Mouse (Mus musculus) kidney, postnatal 25 days (tissue): ENCODE measurements around the gene Lypd6b.

Experiments used
- DNase-seq, 2 experiments: peaks; one replicate each; pipeline ENCODE4 v3.0.0; 2021; ENCODE audit warnings: mixed read lengths in 2 of 2

Lypd6b gene

GRCm38 (mm10) chr2:49771172-49771571, 16.3 kb upstream of the Lypd6b start:
- DNase-seq: no peak

- DNase-seq: no peak
These were observed 14.1 kb upstream of the Lypd6b start for GRCm38 (mm10) chr2:49773194-49773931.

GRCm38 (mm10) chr2:49774180-49774579, 13.3 kb upstream of the Lypd6b start:
- no peak for DNase-seq

GRCm38 (mm10) chr2:49775187-49775586, 12.3 kb upstream of the Lypd6b start:
- DNase-seq: no peak

GRCm38 (mm10) chr2:49775735-49776134, 11.8 kb upstream of the Lypd6b start:
- peak in 1 of 2 experiments; percentile 19 for DNase-seq

- DNase-seq: no peak
These were observed 11.1 kb upstream of the Lypd6b start for GRCm38 (mm10) chr2:49776407-49776806.

GRCm38 (mm10) chr2:49788051-49788418, 547 bp downstream of the Lypd6b start:
- no peak for DNase-seq

GRCm38 (mm10) chr2:49788643-49789042, 1.2 kb downstream of the Lypd6b start:
- DNase-seq: no peak

GRCm38 (mm10) chr2:49789078-49789477, 1.6 kb downstream of the Lypd6b start:
- no peak for DNase-seq

GRCm38 (mm10) chr2:49789504-49789903, 2.0 kb downstream of the Lypd6b start:
- DNase-seq: no peak

GRCm38 (mm10) chr2:49797444-49798143, 10.1 kb downstream of the Lypd6b start:
- no peak for DNase-seq

GRCm38 (mm10) chr2:49804448-49804847, 17.0 kb downstream of the Lypd6b start:
- DNase-seq: no peak

GRCm38 (mm10) chr2:49805736-49806371, 18.4 kb downstream of the Lypd6b start:
- DNase-seq: peak in 1 of 2 experiments; percentile 48

GRCm38 (mm10) chr2:49809496-49809895, 22.0 kb downstream of the Lypd6b start:
- DNase-seq: no peak

GRCm38 (mm10) chr2:49811420-49811819, 23.9 kb downstream of the Lypd6b start:
- DNase-seq: no peak

GRCm38 (mm10) chr2:49811871-49812363, 24.4 kb downstream of the Lypd6b start:
- DNase-seq: peak; percentile 56 to 70

- no peak for DNase-seq
These were observed 25.7 kb downstream of the Lypd6b start for GRCm38 (mm10) chr2:49813151-49813550.

GRCm38 (mm10) chr2:49814011-49814410, 26.5 kb downstream of the Lypd6b start:
- no peak for DNase-seq

GRCm38 (mm10) chr2:49815696-49816320, 28.3 kb downstream of the Lypd6b start:
- DNase-seq: no peak

GRCm38 (mm10) chr2:49816549-49816948, 29.1 kb downstream of the Lypd6b start:
- DNase-seq: no peak

- no peak for DNase-seq
These were observed 29.7 kb downstream of the Lypd6b start for GRCm38 (mm10) chr2:49817151-49817550.

GRCm38 (mm10) chr2:49818126-49818525, 30.6 kb downstream of the Lypd6b start:
- DNase-seq: no peak

- no peak for DNase-seq
These were observed 34.8 kb downstream of the Lypd6b start for GRCm38 (mm10) chr2:49822312-49822711.
